Mouse (Mus musculus): ENCODE data around the gene Izumo4.

Izumo4 gene

DNA sequence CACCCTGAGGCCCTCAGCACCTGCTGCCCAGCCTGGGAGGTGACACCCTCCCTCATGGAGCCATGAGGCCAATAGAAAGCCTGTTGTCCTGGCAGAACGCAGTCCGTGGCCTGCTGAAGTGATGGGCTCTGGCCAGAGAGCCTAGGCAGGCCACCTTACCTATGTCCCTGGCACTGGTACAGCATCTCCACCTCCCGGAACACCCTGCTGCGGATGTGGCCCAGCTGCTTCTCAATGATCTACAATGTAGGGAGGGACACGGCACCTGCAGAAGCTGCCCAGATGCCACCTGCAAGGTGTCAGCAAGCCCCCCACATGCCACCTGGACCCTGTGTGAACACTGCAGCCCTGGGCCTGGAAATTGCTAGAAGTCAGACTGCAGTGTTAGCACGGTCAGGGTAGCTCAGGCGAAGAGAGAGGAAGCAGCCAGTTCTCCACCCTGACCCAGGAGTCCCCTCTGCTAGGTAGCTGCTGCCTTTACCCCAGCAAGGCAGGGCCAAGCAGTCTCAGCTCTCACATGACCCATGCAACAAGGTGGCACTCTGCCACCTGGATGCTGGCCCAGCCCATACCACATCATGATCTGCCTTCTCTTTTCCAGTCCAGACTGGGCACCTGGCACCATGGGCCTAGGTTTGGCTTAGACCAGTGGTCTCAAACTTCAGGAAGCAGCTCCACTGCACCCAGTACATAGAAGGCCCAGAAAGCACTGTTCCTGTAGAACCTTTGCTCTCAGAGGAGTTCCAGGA, 32.1 kb upstream of the Izumo4 start:
- DNase-seq (ENCODE audit: low spot score in 2 of 2): no peak

DNA sequence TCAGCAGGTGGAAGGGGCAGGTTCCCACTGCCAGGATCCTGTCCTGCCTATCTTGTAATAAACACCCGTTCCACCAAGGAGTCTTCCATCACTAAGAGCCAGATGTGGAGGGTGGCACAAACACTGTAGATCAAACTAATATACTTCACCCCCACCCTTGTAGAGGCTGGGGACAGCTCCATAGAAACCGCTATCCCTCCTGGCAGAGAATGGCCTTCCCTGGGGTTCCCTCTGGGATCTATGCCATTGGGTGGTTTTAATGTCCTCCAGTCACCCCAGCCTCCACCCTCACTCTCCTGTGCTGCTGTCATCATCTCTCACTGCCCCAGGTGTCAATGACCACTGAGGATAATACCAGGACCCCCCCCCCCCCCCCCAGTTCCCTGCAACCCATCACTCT, 31.5 kb upstream of the Izumo4 start:
- DNase-seq (ENCODE audit: low spot score in 2 of 2): no peak

DNA sequence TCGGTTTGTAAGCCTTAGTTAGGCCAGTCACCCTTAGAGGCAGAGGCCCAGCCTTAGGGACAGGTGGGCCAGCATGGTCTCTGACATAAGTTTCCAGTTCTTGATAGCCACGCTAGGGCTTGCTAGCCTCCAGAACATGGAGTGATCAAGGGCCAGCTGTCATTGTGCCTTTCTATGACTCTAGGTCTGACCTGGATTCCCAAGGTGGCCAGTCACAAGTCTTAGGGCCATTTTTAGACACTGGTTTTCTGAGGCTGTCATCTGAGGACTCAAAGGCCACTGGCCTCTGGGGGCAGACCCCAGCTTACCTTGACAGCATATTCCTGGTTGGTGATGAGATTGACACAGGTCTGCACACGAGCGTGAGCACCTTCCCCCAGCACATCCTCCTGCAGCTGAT, 30.7 kb upstream of the Izumo4 start:
- DNase-seq (ENCODE audit: low spot score in 2 of 2): no peak

DNA sequence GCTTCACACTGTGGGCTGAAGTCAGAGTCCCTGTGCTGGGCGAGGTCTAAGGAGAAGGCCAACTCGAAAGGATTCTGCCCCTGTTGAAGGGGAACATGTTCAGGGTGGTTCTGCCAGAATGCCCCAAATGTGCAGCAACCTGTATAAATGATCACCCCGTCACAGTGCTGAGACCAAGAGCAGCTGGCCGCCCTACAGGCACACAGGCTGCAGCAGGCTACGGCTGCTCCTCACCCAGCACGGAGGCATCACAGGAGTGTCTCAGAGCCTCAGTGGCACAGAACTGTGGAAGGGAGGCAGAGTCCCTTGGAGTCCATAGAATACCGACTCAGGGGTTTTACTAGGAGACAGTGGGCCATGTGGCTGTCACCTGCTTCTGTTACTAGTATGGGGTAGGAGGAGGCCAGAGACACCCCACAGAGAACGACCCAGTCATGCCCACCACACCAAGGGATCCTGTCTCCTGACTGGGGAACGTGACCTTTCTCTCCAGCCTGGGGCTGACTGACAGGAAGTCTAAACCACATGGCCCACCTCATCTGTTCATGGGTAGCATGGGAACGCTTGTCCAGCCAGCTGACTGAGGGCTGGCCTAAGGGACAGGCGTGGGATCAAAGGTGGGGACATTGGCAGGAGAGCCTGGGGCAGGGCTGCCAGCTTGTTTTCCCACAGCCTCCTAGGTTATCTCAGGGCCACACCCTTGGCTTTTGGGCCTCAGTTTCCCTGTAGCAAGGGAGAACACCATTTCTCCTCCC, 29.9 kb upstream of the Izumo4 start:
- DNase-seq (ENCODE audit: low spot score in 2 of 2): no peak

DNA sequence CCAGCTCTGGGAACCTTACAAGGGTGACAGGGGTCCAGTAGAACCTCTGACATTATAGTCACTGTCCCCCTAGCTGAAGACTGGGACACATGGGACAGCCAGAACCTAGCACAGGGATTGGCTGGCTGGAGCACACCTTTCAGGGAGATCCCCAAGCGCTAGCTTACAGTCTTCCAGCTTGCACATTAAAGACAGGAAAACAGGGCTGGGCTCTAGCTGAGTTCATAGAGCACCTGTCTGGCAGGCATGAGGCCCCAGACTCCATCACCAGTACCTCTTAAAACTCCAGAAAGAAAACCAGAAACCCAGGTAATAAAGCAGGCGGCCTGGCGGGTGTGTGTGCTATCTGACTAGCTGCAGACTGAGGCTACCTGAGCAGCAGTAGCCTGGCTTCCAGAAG, 28.3 kb upstream of the Izumo4 start:
- no peak for DNase-seq (ENCODE audit: low spot score in 2 of 2)

DNA sequence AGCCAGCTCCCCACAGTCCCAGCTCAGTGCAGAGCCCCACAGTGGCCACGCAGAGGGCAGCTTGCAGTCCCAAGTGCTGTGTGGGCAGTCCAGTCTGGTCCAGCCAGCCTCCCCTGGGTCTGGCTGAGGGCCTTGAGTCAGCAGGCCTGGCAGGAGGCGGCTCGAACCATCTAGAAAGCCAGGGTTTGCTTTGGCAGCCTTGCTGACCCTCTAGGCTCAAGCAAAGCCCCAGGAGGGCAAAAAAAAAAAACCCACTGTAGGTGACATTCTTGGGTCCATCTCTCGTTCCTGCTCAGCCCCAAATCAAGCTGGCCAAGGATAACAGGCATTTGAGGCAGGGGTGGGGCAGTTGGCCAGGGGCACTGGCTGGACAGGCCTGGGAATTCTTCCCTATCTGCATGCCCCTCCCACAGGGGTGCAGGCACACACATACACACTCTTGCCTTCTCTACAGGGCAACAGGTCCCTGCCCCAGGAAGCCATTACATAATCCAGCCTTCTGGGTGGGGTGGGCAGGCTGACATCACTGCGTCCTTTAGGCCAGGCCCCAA, 27.7 kb upstream of the Izumo4 start:
- DNase-seq (ENCODE audit: low spot score in 2 of 2): no peak

DNA sequence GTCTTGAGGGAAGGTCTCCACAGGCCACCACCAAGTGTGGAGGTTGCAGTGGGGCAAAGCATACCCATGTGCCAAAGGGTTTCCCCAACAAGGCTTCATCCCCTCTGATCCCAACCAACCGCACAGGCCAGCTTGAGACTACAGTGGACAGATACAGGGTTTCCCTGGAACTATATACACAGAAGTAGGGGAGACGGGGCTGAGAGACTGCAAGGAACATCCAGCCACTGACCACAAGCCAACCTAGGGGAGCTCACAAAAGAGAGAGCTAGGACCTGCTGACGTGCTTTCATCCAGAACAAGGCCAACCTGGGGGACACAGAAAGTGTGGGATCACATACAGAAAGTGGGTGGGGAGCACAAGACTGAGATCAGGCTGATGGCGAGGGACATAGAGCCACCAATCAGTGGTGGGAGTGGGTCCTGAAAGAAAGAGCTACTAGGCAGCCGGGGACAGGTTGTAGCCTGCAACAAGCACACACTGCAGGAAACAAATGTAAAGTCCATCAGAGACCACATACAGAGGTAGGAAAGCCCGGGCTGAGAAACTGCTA, 27.1 kb upstream of the Izumo4 start:
- no peak for DNase-seq (ENCODE audit: low spot score in 2 of 2)

DNA sequence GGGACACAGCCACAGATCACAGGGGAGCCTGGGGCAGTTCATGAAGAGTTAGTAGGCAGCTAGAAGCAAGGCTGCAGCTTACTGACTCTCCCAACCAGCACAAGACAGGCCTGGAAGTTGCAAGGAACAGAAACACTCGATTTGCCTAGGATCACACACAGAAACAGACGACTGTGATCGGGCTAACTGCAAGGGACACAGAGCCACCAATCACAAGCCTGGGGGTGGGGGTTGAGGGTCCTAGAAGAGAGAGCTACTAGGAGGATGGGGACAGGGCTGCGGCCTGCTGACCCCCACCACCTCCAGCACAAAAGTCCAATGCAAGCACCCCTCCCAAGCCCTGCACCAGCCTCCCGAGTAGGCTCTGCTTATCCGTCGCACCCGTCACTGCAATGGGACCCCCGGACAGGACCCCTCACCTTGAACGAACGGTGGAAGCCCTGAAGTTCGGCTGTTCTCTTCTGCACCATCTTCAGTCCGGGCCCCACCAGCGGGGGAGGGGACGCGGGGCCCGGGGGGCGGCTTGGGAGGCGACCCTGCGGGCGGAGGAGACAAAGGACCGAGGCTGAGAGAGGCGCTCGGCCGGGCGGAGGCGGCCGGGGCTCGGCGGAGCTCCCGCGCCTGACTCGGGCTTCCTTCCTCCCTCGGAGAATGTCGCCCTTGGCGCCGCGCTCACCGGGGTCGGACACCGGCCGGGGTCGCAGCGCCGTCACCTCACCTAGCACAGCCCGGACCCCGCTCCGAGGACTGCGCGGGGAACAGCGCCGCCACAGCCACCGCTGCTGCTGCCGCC, 26.4 kb upstream of the Izumo4 start:
- DNase-seq (ENCODE audit: low spot score in 2 of 2): no peak

DNA sequence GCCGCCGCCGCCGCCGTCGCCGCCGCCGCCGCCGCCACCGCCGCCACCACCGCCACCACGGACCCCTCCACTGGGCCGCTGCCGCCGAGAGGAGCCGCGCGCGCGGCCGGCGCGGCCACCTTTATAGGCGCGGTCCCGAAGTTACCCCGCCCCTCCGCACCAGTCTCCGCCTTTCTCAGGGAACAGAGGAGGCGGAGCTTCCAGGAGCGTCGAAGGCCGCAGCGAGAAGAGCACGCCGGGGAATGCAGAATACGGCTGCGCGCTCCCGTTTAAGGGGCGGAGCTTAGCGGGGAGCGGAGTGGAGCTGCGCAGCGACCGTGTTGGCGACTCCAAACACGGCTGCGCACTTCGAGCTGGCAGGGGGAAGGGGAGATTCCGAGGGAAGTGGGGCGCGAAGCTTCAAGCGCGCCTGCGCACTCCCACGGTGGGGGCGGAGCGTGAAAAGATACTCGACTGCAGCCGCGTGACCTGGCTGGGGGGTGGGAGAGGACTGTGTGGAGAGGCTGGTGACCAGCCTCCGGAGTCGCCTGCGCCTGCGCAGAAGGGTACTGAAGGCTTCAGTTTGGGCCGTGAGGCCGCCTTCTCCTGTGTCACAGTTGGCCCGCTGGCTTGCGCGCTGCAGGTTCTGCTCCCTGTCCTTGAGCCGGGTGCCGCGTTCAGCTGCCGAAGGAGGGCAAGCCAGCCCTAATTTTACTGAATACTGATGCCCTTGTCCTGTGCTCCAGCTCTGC, 25.6 kb upstream of the Izumo4 start:
- peak; percentile 99 to 100 for DNase-seq (ENCODE audit: low spot score in 2 of 2)

DNA sequence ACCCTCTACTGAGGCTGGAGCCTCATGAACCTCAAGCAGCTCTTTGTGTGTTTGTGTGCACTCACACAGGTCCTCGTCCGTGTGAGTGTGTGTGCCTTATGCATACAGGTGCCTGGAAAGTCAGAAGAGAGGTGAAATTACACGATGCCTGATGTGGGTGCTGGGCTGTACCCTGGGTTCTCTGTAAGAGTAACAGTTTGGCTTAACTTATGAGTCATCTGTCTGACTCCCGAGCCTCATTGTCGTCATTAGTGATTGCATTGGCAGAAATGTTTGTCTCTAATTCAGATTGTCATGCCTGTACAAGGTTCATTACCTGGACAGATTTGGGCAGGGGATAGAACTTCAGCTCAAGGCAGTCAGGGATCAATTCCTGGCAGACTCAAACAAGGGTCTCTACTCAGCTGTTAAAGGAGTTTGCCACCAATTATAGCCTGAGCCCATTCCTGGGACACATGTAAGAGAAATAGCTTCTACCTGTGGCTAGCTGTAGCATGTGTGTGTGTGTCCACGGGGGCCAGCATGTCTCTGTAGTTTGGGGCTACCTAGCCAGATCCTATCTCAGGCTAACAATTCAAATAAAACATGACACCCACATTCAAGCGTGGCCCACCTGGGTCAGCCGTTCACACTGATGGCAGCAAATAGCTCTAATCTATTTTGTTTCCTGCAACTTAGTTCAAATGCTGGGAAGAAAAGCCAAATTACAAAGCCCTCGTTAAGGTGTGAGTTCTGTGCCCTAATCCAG, 24.7 kb upstream of the Izumo4 start:
- no peak for DNase-seq (ENCODE audit: low spot score in 2 of 2)

DNA sequence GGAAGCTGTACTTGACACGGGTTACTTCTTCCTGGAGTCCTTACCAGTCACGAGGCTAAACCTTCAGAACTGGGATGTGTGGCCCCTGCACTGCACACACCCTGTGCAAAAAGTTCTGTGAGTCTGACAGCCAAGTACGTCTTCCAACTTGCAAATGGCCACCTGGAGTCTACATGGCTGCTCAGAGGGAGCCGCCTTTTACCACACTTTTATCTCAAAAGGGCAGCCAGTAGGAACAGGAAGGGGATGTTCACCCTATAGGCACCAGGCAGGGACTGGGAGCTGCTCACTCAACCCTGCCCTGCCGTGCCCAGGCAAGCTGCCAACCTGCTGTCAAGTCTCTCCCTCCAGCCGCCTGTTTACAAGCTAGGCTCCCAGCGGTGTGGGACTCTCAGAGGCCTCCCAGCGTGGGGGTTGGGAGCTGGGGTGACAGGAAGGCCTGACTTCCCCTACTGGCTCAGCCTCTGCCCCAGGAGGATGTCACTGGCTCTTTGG, 24.0 kb upstream of the Izumo4 start, which contains the start of gene Mknk2:
Mknk2 (minus strand) TSS at position 171 of the 495 bp plus-strand sequence.
- peak; percentile 86 to 91 for DNase-seq (ENCODE audit: low spot score in 2 of 2)

DNA sequence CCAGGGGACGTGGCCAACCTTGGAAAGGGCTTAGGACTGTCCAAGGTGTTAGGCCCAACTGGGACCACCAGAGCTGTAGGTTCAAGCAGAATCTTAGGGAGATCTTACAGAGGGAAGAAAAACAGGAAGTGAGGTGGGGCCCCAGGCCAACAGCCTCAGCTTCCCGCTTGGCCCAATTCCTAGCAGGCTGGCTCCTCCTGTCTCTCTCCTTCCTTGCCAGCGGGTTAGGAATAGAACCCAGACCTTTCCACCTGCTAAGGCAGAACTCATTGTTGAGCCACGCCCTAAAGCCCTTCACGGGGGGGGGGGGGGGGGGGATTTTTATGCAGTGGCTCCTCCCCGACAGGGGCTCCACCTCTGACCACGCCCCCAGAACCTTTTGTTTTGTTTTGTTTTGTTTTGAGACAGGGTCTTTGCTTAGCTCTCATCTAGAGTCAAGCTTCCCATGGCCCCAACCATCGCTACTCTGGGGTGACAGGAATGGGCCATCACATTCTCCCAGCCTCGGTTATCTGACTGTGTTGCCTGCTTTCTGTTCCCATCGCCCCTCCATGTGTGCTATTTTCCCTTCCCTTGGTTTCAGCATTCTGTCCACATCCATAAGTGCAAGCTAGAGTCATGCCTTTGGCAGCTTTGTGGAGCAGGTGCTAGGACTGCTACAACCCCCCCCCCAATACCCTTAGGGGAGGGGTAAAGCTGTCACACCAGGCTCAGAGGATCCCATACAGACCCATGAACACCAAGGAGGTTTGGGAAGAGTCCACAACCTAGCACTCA, 23.2 kb upstream of the Izumo4 start:
- peak in 1 of 2 experiments; percentile 58 for DNase-seq (ENCODE audit: low spot score in 2 of 2)

DNA sequence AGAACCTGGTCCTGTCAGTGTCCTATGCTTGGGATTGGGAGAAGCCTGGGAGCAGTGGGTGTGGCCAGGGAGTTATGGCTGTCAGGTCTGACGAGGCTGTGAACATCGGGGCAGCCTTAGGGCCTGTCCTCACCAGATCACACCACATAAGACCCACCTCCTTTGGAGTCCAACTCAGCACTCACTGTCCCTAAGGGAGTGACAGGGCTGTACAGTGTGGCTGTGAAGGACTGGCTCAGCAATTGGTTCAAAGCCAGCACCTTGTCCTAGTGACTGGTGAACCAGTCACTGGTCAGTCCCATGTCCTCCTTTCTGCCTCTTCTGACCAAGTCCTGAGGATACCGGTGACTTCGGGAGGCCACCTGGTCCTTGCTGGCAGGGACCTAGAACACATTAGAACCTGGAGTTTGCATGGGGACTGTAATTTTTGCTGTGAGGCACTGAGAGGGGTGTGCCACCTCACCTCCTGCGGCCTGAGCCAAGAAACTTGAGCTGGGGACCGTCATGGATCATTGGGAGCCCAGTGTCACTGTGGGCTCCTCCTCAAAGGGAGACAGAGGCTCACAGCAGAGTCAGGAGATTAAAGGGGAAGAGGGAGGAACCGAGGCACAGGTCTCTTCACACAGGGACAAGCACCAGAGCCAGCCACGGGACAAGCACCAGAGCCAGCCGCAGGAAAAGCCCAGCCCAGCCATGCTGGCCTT, 22.3 kb upstream of the Izumo4 start:
- no peak for DNase-seq (ENCODE audit: low spot score in 2 of 2)

DNA sequence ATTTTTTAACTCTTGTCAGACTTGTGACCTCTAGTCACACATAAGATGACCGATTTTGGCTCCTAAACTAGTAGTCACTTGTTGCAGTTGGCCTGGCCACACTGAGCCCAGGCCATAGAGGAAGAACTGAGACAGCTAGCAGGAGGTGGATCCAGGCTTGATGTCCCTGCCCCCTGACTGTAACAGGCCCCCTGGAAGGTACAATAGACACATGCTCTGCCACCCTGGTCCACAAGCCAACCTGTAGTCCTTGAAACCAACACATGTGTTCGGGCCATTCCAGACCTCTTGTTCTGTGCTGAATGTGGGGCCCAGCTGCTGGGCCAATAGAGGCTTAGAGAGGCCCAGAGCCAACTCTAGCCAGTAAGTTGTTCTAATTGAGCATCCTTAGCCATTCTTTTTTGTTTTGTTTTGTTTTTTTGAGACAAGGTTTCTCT, 21.7 kb upstream of the Izumo4 start:
- DNase-seq (ENCODE audit: low spot score in 2 of 2): no peak

DNA sequence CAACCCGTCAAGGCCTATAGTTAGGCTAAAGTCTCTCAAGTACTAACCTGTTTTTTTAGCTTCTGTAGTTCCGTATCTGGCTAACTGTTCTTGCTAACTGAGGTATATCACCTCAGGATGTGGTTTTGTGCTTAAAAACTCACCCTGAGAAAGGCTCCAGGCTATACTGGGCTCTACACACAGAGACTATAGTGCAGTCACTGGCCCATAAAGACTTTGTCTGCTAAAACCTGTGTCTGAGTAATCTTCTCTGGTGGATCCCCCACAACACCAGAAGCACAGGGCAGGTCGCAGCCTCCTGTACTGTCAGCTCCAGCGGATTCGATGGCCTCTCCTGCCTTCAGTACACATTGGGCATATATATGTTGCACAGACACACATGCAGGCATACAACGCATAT, 20.0 kb upstream of the Izumo4 start:
- no peak for DNase-seq (ENCODE audit: low spot score in 2 of 2)

DNA sequence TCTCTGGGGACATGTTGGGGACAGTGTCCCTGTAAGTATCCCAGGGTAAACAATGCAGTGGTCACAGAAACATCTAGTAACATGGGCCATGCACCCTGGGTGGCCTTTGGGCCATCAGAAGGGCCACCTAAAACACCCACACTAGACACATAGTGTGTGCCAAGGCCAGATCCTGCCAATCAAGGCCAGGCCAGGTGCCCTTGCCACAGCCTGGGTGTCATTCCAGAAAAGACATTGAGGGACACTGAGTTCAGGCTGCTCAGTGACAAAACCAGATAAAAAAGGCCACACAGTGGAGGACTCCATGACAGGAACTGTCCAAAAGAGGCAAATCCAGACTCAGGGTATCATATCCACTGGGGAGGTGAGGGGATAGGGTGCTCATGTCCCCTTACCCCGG, 18.3 kb upstream of the Izumo4 start:
- DNase-seq (ENCODE audit: low spot score in 2 of 2): no peak

DNA sequence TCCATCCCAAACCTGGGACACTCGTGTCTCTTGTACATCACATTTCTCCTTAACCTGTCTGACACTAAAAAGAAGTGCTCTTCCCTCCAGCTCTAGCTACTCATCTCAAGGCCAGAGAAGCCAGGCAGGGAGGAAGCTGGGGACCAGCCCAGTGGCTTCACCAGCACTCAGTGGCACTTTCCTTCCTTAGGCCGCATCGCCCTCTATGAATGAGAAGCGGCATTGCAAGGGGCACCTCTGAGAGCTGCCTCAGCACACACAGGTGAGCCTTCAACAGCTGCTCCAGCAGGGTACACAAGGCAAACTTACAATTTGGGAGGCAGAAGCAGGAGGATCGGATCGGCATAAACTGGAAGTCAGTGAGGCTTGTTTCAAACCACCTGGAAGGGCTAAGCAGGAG, 17.8 kb upstream of the Izumo4 start:
- peak; percentile 76 to 83 for DNase-seq (ENCODE audit: low spot score in 2 of 2)

DNA sequence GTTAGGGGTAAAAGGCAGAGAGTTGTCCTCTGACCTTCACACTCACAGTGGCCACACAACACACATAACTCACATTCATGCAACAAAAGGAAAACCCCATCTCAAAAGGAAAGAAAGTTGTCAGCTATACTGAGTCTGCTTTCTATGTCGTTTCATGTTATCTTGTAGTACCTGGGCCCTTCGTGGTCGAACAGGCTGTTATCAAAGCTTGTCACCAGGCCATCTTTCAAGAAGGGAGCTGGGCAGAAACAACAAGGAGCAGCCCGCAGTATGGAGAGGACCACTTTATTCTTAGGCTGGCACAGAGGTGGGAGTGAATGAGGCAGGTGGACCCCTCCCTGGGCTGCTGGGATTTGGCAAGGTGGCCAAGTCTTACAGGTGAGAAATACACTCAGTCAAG, 17.0 kb upstream of the Izumo4 start:
- DNase-seq (ENCODE audit: low spot score in 2 of 2): no peak

DNA sequence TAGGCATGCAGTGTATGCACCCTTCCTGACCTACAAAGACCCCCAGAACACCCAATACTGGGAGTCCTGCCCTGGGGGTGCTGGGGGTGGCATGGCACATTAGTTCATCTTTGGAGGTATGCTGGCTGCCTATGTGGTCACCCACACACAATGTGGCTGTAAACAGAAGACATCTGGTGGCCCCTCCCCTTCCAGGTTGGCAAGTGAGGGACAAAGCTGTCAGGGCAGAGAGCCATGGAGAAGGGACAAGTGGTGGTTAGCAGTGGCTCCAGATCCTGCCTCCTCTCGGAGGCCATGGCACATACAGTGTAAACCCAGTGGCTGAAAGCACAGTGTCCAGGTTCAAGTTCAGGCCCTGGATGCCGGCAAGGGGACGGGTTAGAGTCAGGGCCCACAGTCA, 15.4 kb upstream of the Izumo4 start:
- DNase-seq (ENCODE audit: low spot score in 2 of 2): no peak

Measured in thymus, postnatal 10 days (tissue).